Comparison of ENCODE assay signal across 8 mouse cellular contexts in genomic region chr5:127405391-127406000, GRCm38 (mm10).
DNase-seq lines count a peak whose midpoint lies in the region; ATAC-seq lines count a peak whose summit lies in the region.

No protein-coding gene starts in this region.

- 0 out of 2 replicates have a peak, but pooled peaks cover 2% of the 10 kb centered on the region for H3K9me3 ChIP-seq in forebrain, embryonic 16.5 days (ENCODE audit: control insufficient read depth, low read length)
- H3K9me3 ChIP-seq in hindbrain, embryonic 15.5 days, result no peaks in the 10 kb centered on the region

- 24% methylated on average over 18 of the region's 18 CpGs for WGBS in forebrain, embryonic 16.5 days
- WGBS in hindbrain, embryonic 15.5 days, result 17% methylated on average over 18 of the region's 18 CpGs

- H3K27me3 ChIP-seq in forebrain, embryonic 16.5 days (replicated peaks; ENCODE audit: control insufficient read depth, insufficient read depth, low read length), result no peaks in the 10 kb centered on the region
- no peaks in the 10 kb centered on the region for H3K27me3 ChIP-seq in hindbrain, embryonic 15.5 days

- intact Hi-C loops in gastrocnemius, postnatal 36 days (cut with DNase I), result no loop called here

- H3K4me3 ChIP-seq in forebrain, embryonic 16.5 days (replicated peaks; ENCODE audit: low read length), result no peak overlapping the region
- H3K4me3 ChIP-seq in hindbrain, embryonic 15.5 days, result no peak overlapping the region

- peak overlapping the region; percentile 41; the same call in 1 of the 2 replicates for H3K27ac ChIP-seq in forebrain, embryonic 16.5 days (ENCODE audit: low read length)
- H3K27ac ChIP-seq in hindbrain, embryonic 15.5 days (replicated peaks), result peak overlapping the region; percentile 43

- DNase-seq in gastrocnemius, postnatal 10 days, result peak; percentile 62
- DNase-seq in gastrocnemius, postnatal 36 days, result no peak
- peak; percentile 75 to 76 for DNase-seq in cerebellum, adult 18-20 months
- DNase-seq in lung, adult 18-20 months, result peak; percentile 80 to 82
- DNase-seq in ovary, adult 18-20 months (ENCODE audit: low spot score), result peak; percentile 25

- H3K4me1 ChIP-seq in forebrain, embryonic 16.5 days (replicated peaks; ENCODE audit: control insufficient read depth, insufficient read depth, low read length), result peaks cover 10% of the 10 kb centered on the region
- peaks cover 20% of the 10 kb centered on the region for H3K4me1 ChIP-seq in hindbrain, embryonic 15.5 days (replicated peaks)

- no peaks in the 10 kb centered on the region for H3K36me3 ChIP-seq in forebrain, embryonic 16.5 days (ENCODE audit: control insufficient read depth, insufficient read depth)
- no peaks in the 10 kb centered on the region for H3K36me3 ChIP-seq in hindbrain, embryonic 15.5 days

- no peak overlapping the region for H3K9ac ChIP-seq in forebrain, embryonic 16.5 days (replicated peaks; ENCODE audit: low read depth, low read length)
- no peak overlapping the region for H3K9ac ChIP-seq in hindbrain, embryonic 15.5 days

- no peak overlapping the region for H3K4me2 ChIP-seq in forebrain, embryonic 16.5 days (ENCODE audit: low read length)
- peak overlapping the region; percentile 20; the same call in 1 of the 2 replicates for H3K4me2 ChIP-seq in hindbrain, embryonic 15.5 days

- ATAC-seq in forebrain, embryonic 16.5 days, result peak; percentile 55; the same call in 1 of the 2 replicates
- peak; percentile 86 for ATAC-seq in hindbrain, embryonic 15.5 days (ENCODE audit: low FRiP score, low read depth)
- ATAC-seq in monocyte, adult 5-6 weeks (replicated peaks; ENCODE audit: insufficient number of reproducible peaks, low FRiP score, low TSS enrichment, poor library complexity, severe bottlenecking), result no peak

Comparison
In these comparisons a context has a peak if more than half of its experiments do, and no peak if none do; other contexts are left out.
1. DNase-seq: peak in gastrocnemius, postnatal 10 days (single experiment), cerebellum, adult 18-20 months (2 of 2), lung, adult 18-20 months (2 of 2) and ovary, adult 18-20 months (single experiment); none in gastrocnemius, postnatal 36 days (0 of 2).